Mouse (Mus musculus) limb, embryonic 11.5 days (tissue): ENCODE results near the gene Alg2. TPM values are rescaled to one million over a fixed set of nuclear protein-coding genes. Genes with fewer than 3 reads are reported as not detected.

ENCODE experiments used
- ATAC-seq: fragments of 200-750 bp; cut with Nextera tagmentation; 2 replicates; pipeline ENCODE4 v1.8.0; 2017; ENCODE audit warnings: low read depth; ENCODE audit not compliant: insufficient number of reproducible peaks, low FRiP score, low TSS enrichment
- DNase-seq: peaks from one replicate; pipeline ENCODE4 v3.0.0-alpha.2; 2015; ENCODE audit warnings: low spot score
- H3K27ac ChIP-seq: fragments of 300-500 bp; sonication (generic); replicated peaks from 2 replicates; pipeline ENCODE4 v1.5.1; 2014; ENCODE audit warnings: low read depth, mild to moderate bottlenecking, low read length
- H3K27me3 ChIP-seq: fragments of 300-500 bp; sonication (generic); 2 replicates; pipeline ENCODE4 v1.6.1; 2014; ENCODE audit warnings: mild to moderate bottlenecking, low read length, mixed read lengths; ENCODE audit not compliant: control insufficient read depth, insufficient read depth
- H3K36me3 ChIP-seq: fragments of 300-500 bp; sonication (generic); 2 replicates; pipeline ENCODE4 v1.6.1; 2014; ENCODE audit warnings: mild to moderate bottlenecking, low read length, moderate library complexity, mixed read lengths; ENCODE audit not compliant: control insufficient read depth, insufficient read depth
- H3K4me1 ChIP-seq: fragments of 300-500 bp; sonication (generic); 2 replicates; pipeline ENCODE4 v1.6.1; 2014; ENCODE audit warnings: low read length, mixed read lengths; ENCODE audit not compliant: control insufficient read depth, insufficient read depth
- H3K4me2 ChIP-seq: fragments of 300-500 bp; sonication (generic); 2 replicates; pipeline ENCODE4 v1.6.1; 2014; ENCODE audit warnings: low read depth, mild to moderate bottlenecking, moderate library complexity; ENCODE audit not compliant: severe bottlenecking
- H3K4me3 ChIP-seq: fragments of 300-500 bp; sonication (generic); 2 replicates; pipeline ENCODE4 v1.5.1; 2014; ENCODE audit warnings: low read depth, low read length
- H3K9ac ChIP-seq: fragments of 300-500 bp; sonication (generic); 2 replicates; pipeline ENCODE4 v1.6.1; 2014; ENCODE audit warnings: mild to moderate bottlenecking, low read length
- H3K9me3 ChIP-seq: fragments of 300-500 bp; sonication (generic); 2 replicates; pipeline ENCODE4 v1.6.1; 2016; ENCODE audit warnings: low read length; ENCODE audit not compliant: control insufficient read depth
- WGBS: fragments of 180-500 bp; shearing (Covaris S2); extraction: QIAGEN DNeasy Blood & Tissue Kit; methylation state at CpG from one replicate; pipeline ENCODE4 v1.1.7; 2014; 5-methylcytosine and 5-hydroxymethylcytosine counted together
- polyA plus RNA-seq: library from polyadenylated mRNA; unstranded; fragments of >200 nt; fragmentation: Nextera tagmentation; extraction: Ambion mirVana; gene quantifications from 2 replicates; pipeline ENCODE4 v1.2.1, GENCODE M21; 2014

Alg2 gene
- polyA plus RNA-seq, 1 experiment from 2014 or later: 92.2 TPM

- H3K36me3 ChIP-seq: no peaks in the 10 kb centered on the region
- H3K4me2 ChIP-seq: no peak overlapping the region
- H3K27ac ChIP-seq: no peak overlapping the region
- H3K4me1 ChIP-seq: peaks cover 4% of the 10 kb centered on the region; the same call in 1 of the 2 replicates
- no peak for ATAC-seq
- H3K9ac ChIP-seq: no peak overlapping the region
- no peak for DNase-seq
- H3K9me3 ChIP-seq: no peaks in the 10 kb centered on the region
- no peak overlapping the region for H3K4me3 ChIP-seq
- peaks cover 2% of the 10 kb centered on the region; the same call in 1 of the 2 replicates for H3K27me3 ChIP-seq
- WGBS: 74% methylated on average over 6 of the region's 6 CpGs
Observed at GRCm38 (mm10) chr4:47438956-47439355, 35.2 kb downstream of the Alg2 start.

GRCm38 (mm10) chr4:47437365-47438340 is 36.5 kb downstream of the Alg2 start:
- ATAC-seq: peak; percentile 91
- 3% methylated on average over 33 of the region's 33 CpGs for WGBS

GRCm38 (mm10) chr4:47435566-47436360 is 38.4 kb downstream of the Alg2 start:
- Histone ChIP-seq H3K36me3 (no peaks in the 10 kb centered on the region), H3K4me3 (no peak overlapping the region), H3K27me3 (peaks cover 2% of the 10 kb centered on the region; the same call in 1 of the 2 replicates), H3K4me1 (peaks cover 4% of the 10 kb centered on the region; the same call in 1 of the 2 replicates), H3K27ac (no peak overlapping the region), H3K9ac (no peak overlapping the region), H3K9me3 (no peaks in the 10 kb centered on the region), H3K4me2 (no peak overlapping the region)
- 40% methylated on average over 28 of the region's 28 CpGs for WGBS
- ATAC-seq: no peak
- DNase-seq: peak; percentile 20

More at GRCm38 (mm10) chr4:47437365-47438340, 36.5 kb downstream of the Alg2 start:
- Histone ChIP-seq H3K27ac (no peak overlapping the region), H3K4me1 (peaks cover 4% of the 10 kb centered on the region; the same call in 1 of the 2 replicates), H3K36me3 (no peaks in the 10 kb centered on the region), H3K4me3 (peak overlapping the region; percentile 37), H3K4me2 (peak overlapping the region; percentile 93), H3K9me3 (no peaks in the 10 kb centered on the region), H3K9ac (peak overlapping the region; percentile 64), H3K27me3 (peaks cover 2% of the 10 kb centered on the region; the same call in 1 of the 2 replicates)
- DNase-seq: peak; percentile 95

- DNase-seq (no peak), ATAC-seq (no peak)
- no peaks in the 10 kb centered on the region for H3K36me3 ChIP-seq
- H3K9me3 ChIP-seq: no peaks in the 10 kb centered on the region
- no peak overlapping the region for H3K27ac ChIP-seq
- H3K4me1 ChIP-seq: peaks cover 4% of the 10 kb centered on the region; the same call in 1 of the 2 replicates
- no peak overlapping the region for H3K4me3 ChIP-seq
- peaks cover 2% of the 10 kb centered on the region; the same call in 1 of the 2 replicates for H3K27me3 ChIP-seq
- WGBS: 78% methylated on average over 12 of the region's 12 CpGs
- H3K4me2 ChIP-seq: no peak overlapping the region
- no peak overlapping the region for H3K9ac ChIP-seq
Observed at GRCm38 (mm10) chr4:47435131-47435530, 39.0 kb downstream of the Alg2 start.

- Histone ChIP-seq H3K27me3 (peaks cover 2% of the 10 kb centered on the region; the same call in 1 of the 2 replicates), H3K4me3 (no peak overlapping the region), H3K9me3 (no peaks in the 10 kb centered on the region), H3K27ac (no peak overlapping the region), H3K9ac (no peak overlapping the region), H3K36me3 (no peaks in the 10 kb centered on the region), H3K4me2 (no peak overlapping the region), H3K4me1 (peaks cover 4% of the 10 kb centered on the region; the same call in 1 of the 2 replicates)
- no peak for ATAC-seq
- WGBS: 88% methylated on average over 7 of the region's 7 CpGs
- DNase-seq: no peak
Observed at GRCm38 (mm10) chr4:47432766-47433165, 41.4 kb downstream of the Alg2 start.

GRCm38 (mm10) chr4:47431081-47431480 is 43.1 kb downstream of the Alg2 start:
- peaks cover 2% of the 10 kb centered on the region; the same call in 1 of the 2 replicates for H3K4me1 ChIP-seq
- no peak overlapping the region for H3K4me2 ChIP-seq
- no peaks in the 10 kb centered on the region for H3K36me3 ChIP-seq
- no peak overlapping the region for H3K4me3 ChIP-seq
- no peak for DNase-seq
- ATAC-seq: no peak
- H3K27ac ChIP-seq: no peak overlapping the region
- H3K9ac ChIP-seq: no peak overlapping the region
- 0 out of 2 replicates have a peak, but pooled peaks cover 2% of the 10 kb centered on the region for H3K27me3 ChIP-seq
- H3K9me3 ChIP-seq: no peaks in the 10 kb centered on the region
- 86% methylated on average over 5 of the region's 5 CpGs for WGBS

- 54% methylated on average over 6 of the region's 6 CpGs for WGBS
Observed at GRCm38 (mm10) chr4:47430557-47430956, 43.6 kb downstream of the Alg2 start.

GRCm38 (mm10) chr4:47427606-47428005 is 46.5 kb downstream of the Alg2 start:
- no peak overlapping the region for H3K9ac ChIP-seq
- peaks cover 11% of the 10 kb centered on the region for H3K4me1 ChIP-seq
- no peak overlapping the region for H3K27ac ChIP-seq
- no peak for ATAC-seq
- 59% methylated on average over 3 of the region's 3 CpGs for WGBS
- H3K4me2 ChIP-seq: no peak overlapping the region
- H3K36me3 ChIP-seq: no peaks in the 10 kb centered on the region
- no peaks in the 10 kb centered on the region for H3K9me3 ChIP-seq
- no peak overlapping the region for H3K4me3 ChIP-seq
- no peak for DNase-seq
- H3K27me3 ChIP-seq: no peaks in the 10 kb centered on the region

More at GRCm38 (mm10) chr4:47430557-47430956, 43.6 kb downstream of the Alg2 start:
- ATAC-seq (no peak), DNase-seq (no peak)
- no peak overlapping the region for H3K27ac ChIP-seq
- 0 out of 2 replicates have a peak, but pooled peaks cover 2% of the 10 kb centered on the region for H3K27me3 ChIP-seq
- no peaks in the 10 kb centered on the region for H3K9me3 ChIP-seq
- H3K9ac ChIP-seq: no peak overlapping the region
- no peak overlapping the region for H3K4me2 ChIP-seq
- no peaks in the 10 kb centered on the region for H3K36me3 ChIP-seq
- no peaks in the 10 kb centered on the region for H3K4me1 ChIP-seq
- no peak overlapping the region for H3K4me3 ChIP-seq
